In genomic region chr3:65958102-65958839, GRCm38 (mm10) we compare ENCODE assay signal across 8 mouse cellular contexts. TPM values are rescaled to one million over a fixed set of nuclear protein-coding genes. Genes with fewer than 3 reads are reported as not detected.
DNase-seq lines count a peak whose midpoint lies in the region; ATAC-seq lines count a peak whose summit lies in the region.

Gene Ccnl1 (minus strand): TSS chr3:65958249.

- WGBS in embryonic facial prominence, embryonic 12.5 days = under 1% methylated on average over 67 of the region's 70 CpGs
- WGBS in limb, embryonic 10.5 days = under 1% methylated on average over 70 of the region's 70 CpGs
- WGBS in midbrain, embryonic 12.5 days = under 1% methylated on average over 52 of the region's 70 CpGs

- ATAC-seq in embryonic facial prominence, embryonic 12.5 days (ENCODE audit: insufficient number of reproducible peaks, insufficient read depth, low FRiP score, low TSS enrichment) = peak; percentile 93
- peak; percentile 96 for ATAC-seq in midbrain, embryonic 12.5 days (ENCODE audit: low FRiP score, low read depth)

- peak; percentile 96 for DNase-seq in 3134 (ENCODE audit: extremely low read depth, insufficient read length, low spot score)
- DNase-seq in adrenal gland, postnatal 36 days = peak; percentile 98
- peak; percentile 100 for DNase-seq in heart, adult 11 months
- DNase-seq in kidney, adult 18-20 months = peak; percentile 97
- peak; percentile 99 for DNase-seq in limb, embryonic 10.5 days (ENCODE audit: low spot score)
- peak; percentile 96 for DNase-seq in skeletal muscle tissue, adult 2 months (ENCODE audit: low read depth, low spot score)

- H3K4me2 ChIP-seq in embryonic facial prominence, embryonic 12.5 days (replicated peaks) = peak within 1 kb of the TSS; percentile 88
- H3K4me2 ChIP-seq in midbrain, embryonic 12.5 days (replicated peaks) = peak within 1 kb of the TSS; percentile 82

- no peaks in the 10 kb centered on the region for H3K9me3 ChIP-seq in embryonic facial prominence, embryonic 12.5 days
- H3K9me3 ChIP-seq in limb, embryonic 10.5 days (replicated peaks) = no peaks in the 10 kb centered on the region
- no peaks in the 10 kb centered on the region for H3K9me3 ChIP-seq in midbrain, embryonic 12.5 days

- H3K36me3 ChIP-seq in embryonic facial prominence, embryonic 12.5 days = peaks cover 20% of the 10 kb centered on the region
- H3K36me3 ChIP-seq in limb, embryonic 10.5 days = peaks cover 38% of the 10 kb centered on the region
- H3K36me3 ChIP-seq in midbrain, embryonic 12.5 days = peaks cover 26% of the 10 kb centered on the region

- H3K4me1 ChIP-seq in embryonic facial prominence, embryonic 12.5 days = peaks cover 23% of the 10 kb centered on the region
- peaks cover 38% of the 10 kb centered on the region for H3K4me1 ChIP-seq in limb, embryonic 10.5 days
- peaks cover 29% of the 10 kb centered on the region for H3K4me1 ChIP-seq in midbrain, embryonic 12.5 days

- H3K4me3 ChIP-seq in embryonic facial prominence, embryonic 12.5 days = peak within 1 kb of the TSS; percentile 99
- peak within 1 kb of the TSS; percentile 80 for H3K4me3 ChIP-seq in limb, embryonic 10.5 days
- peak within 1 kb of the TSS; percentile 99 for H3K4me3 ChIP-seq in midbrain, embryonic 12.5 days

- peak within 1 kb of the TSS; percentile 100 for H3K9ac ChIP-seq in embryonic facial prominence, embryonic 12.5 days
- peak within 1 kb of the TSS; percentile 100 for H3K9ac ChIP-seq in midbrain, embryonic 12.5 days (replicated peaks)

- no peaks in the 10 kb centered on the region for H3K27me3 ChIP-seq in embryonic facial prominence, embryonic 12.5 days
- no peaks in the 10 kb centered on the region for H3K27me3 ChIP-seq in limb, embryonic 10.5 days (ENCODE audit: low read depth, poor library complexity, severe bottlenecking)
- H3K27me3 ChIP-seq in midbrain, embryonic 12.5 days = no peaks in the 10 kb centered on the region

- peak within 1 kb of the TSS; percentile 99 for H3K27ac ChIP-seq in embryonic facial prominence, embryonic 12.5 days
- peak within 1 kb of the TSS; percentile 98 for H3K27ac ChIP-seq in limb, embryonic 10.5 days
- peak within 1 kb of the TSS; percentile 99 for H3K27ac ChIP-seq in midbrain, embryonic 12.5 days (replicated peaks)

RNA-seq across cellular contexts. Expression of gene Ccnl1, which starts in this region (rescaled TPM):
- total RNA-seq in adrenal gland, postnatal 36 days (2021) = 100 to 1,000 TPM in 1 of 2 experiments, 10 to 100 TPM in 1; 80.0 to 129 TPM
- polyA plus RNA-seq in embryonic facial prominence, embryonic 12.5 days (2016; fragmentation: Nextera tagmentation; extraction: Ambion mirVana) = 128 and 129 TPM in 2 replicates
- 93.2 and 115 TPM in 2 replicates for polyA plus RNA-seq in limb, embryonic 10.5 days (2016; fragmentation: Nextera tagmentation; extraction: Ambion mirVana)
- 122 and 125 TPM in 2 replicates for polyA plus RNA-seq in midbrain, embryonic 12.5 days (2016; fragmentation: Nextera tagmentation; extraction: Ambion mirVana)

Comparison
In these comparisons a context has a peak if more than half of its experiments do, and no peak if none do; other contexts are left out.
1. Peak in every context shown above with its lines: DNase-seq, ATAC-seq, H3K4me3 ChIP-seq and H3K27ac ChIP-seq.